Mouse (Mus musculus) stomach, postnatal 0 days (tissue): ENCODE data around the gene Col6a5. TPM values are rescaled to one million over a fixed set of nuclear protein-coding genes. Genes with fewer than 3 reads are reported as not detected.

ENCODE experiments used
- ATAC-seq: fragments of 200-750 bp; cut with Nextera tagmentation; 2 replicates; pipeline ENCODE4 v1.8.0; 2017; ENCODE audit not compliant: low FRiP score, low TSS enrichment
- DNase-seq: peaks from one replicate; pipeline ENCODE4 v3.0.0-alpha.2; 2016; ENCODE audit warnings: low spot score
- H3K27ac ChIP-seq: fragments of 300-500 bp; sonication (generic); replicated peaks from 2 replicates; pipeline ENCODE4 v1.5.1; 2014; ENCODE audit warnings: mild to moderate bottlenecking, control low read depth
- H3K27me3 ChIP-seq: fragments of 300-500 bp; sonication (generic); 2 replicates; pipeline ENCODE4 v1.6.1; 2014; ENCODE audit warnings: low read length; ENCODE audit not compliant: control insufficient read depth, insufficient read depth
- H3K36me3 ChIP-seq: fragments of 300-500 bp; sonication (generic); 2 replicates; pipeline ENCODE4 v1.6.1; 2014; ENCODE audit warnings: low read length, mixed read lengths; ENCODE audit not compliant: control insufficient read depth, insufficient read depth
- H3K4me1 ChIP-seq: fragments of 300-500 bp; sonication (generic); replicated peaks from 2 replicates; pipeline ENCODE4 v1.6.1; 2014; ENCODE audit warnings: antibody characterized with exemption; ENCODE audit not compliant: control insufficient read depth, insufficient read depth
- H3K4me2 ChIP-seq: fragments of 300-500 bp; sonication (generic); replicated peaks from 2 replicates; pipeline ENCODE4 v1.6.1; 2014; ENCODE audit warnings: low read depth, mild to moderate bottlenecking, control low read depth, moderate library complexity
- H3K4me3 ChIP-seq: fragments of 300-500 bp; sonication (generic); 2 replicates; pipeline ENCODE4 v1.5.1; 2014; ENCODE audit warnings: low read depth, low read length, control low read depth
- H3K9ac ChIP-seq: fragments of 300-500 bp; sonication (generic); 2 replicates; pipeline ENCODE4 v1.6.1; 2014; ENCODE audit warnings: mild to moderate bottlenecking, low read length, control low read depth, mixed read lengths
- H3K9me3 ChIP-seq: fragments of 300-500 bp; sonication (generic); 2 replicates; pipeline ENCODE4 v1.6.1; 2016; ENCODE audit warnings: low read length; ENCODE audit not compliant: control insufficient read depth
- CTCF ChIP-seq: IDR thresholded peaks from 2 replicates; pipeline ENCODE4 v1.5.1; 2016; ENCODE audit warnings: antibody characterized with exemption, low read depth, mild to moderate bottlenecking, moderate library complexity
- EP300 ChIP-seq: optimal IDR thresholded peaks from 2 replicates; pipeline ENCODE3; 2016; ENCODE audit warnings: antibody characterized with exemption
- WGBS: fragments of 180-500 bp; shearing (Covaris S2); extraction: QIAGEN DNeasy Blood & Tissue Kit; methylation state at CpG from one replicate; pipeline ENCODE4 v1.1.7; 2014; 5-methylcytosine and 5-hydroxymethylcytosine counted together
- polyA plus RNA-seq: library from polyadenylated mRNA; unstranded; fragments of >200 nt; fragmentation: Nextera tagmentation; extraction: Ambion mirVana; gene quantifications from 2 replicates; pipeline ENCODE4 v1.2.1, GENCODE M21; 2015

Col6a5 gene
- polyA plus RNA-seq, 1 experiment from 2014 or later, result 2.9 TPM

DNA sequence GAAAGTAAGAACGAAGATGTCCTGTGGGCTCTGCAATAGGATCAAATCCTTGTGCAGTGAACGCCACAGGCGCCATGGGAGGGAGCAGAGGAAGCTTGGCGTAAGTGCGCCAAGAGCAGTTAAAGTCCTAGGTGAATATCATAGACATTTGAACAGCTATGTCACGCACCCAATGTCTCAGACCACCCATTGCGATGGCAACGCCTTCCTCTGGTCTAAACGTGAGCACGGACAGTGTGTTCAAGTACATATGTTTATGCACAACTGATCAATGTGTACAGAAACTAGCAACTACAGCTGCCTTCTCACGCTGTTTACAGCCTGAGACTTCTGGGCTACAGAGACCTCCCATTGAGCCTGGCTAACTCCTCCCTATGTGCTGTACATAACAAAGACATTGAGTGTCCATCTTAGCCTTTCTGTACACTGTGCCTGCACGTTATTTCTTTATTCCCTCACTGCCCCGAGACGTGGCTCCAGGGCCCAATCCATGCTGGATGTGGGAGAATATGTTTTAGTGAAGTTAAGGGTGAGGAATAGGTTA is 11.0 kb upstream of the Col6a5 start:
- ATAC-seq, result peak; percentile 42; the same call in 1 of the 2 replicates

DNA sequence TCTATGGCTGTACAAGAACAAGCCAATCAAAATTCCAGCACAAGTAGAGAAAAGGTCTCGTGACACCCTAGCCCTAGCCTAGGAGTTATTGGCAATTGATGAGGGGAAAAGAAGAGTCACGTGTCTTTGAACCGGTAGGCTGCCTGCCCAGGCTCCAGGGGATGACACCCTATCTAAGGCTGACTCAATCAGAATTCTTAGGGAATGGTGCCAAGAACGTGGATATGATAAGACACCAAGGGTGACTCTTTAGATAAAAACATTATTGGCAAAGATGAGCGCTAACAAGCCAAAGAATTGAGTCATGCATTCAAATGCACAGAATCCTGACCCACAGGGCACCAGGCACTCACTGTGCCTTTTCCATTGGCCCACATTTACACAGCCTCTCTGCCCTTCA is 10.5 kb upstream of the Col6a5 start:
- no peak for TF ChIP-seq EP300
- TF ChIP-seq CTCF, result no peak
- ATAC-seq, result no peak
- H3K9me3 ChIP-seq, result no peaks in the 10 kb centered on the region
- DNase-seq, result no peak
- H3K4me3 ChIP-seq, result no peak overlapping the region
- H3K4me2 ChIP-seq, result no peak overlapping the region
- H3K9ac ChIP-seq, result no peak overlapping the region
- peak overlapping the region; percentile 49 for H3K27ac ChIP-seq
- no peaks in the 10 kb centered on the region for H3K36me3 ChIP-seq
- H3K27me3 ChIP-seq, result no peaks in the 10 kb centered on the region
- H3K4me1 ChIP-seq, result no peaks in the 10 kb centered on the region
- WGBS, result 75% methylated on average over 5 of the region's 5 CpGs

More for the DNA sequence above, 11.0 kb upstream of the Col6a5 start:
- no peaks in the 10 kb centered on the region for H3K4me1 ChIP-seq
- H3K9me3 ChIP-seq, result no peaks in the 10 kb centered on the region
- H3K36me3 ChIP-seq, result no peaks in the 10 kb centered on the region
- no peak overlapping the region for H3K4me3 ChIP-seq
- no peak overlapping the region for H3K4me2 ChIP-seq
- H3K9ac ChIP-seq, result no peak overlapping the region
- no peaks in the 10 kb centered on the region for H3K27me3 ChIP-seq
- TF ChIP-seq CTCF, result no peak
- TF ChIP-seq EP300, result no peak
- no peak for DNase-seq
- WGBS, result 75% methylated on average over 14 of the region's 14 CpGs
- peak overlapping the region; percentile 49 for H3K27ac ChIP-seq

GRCm38 (mm10) chr9:105967976-105968375 is 7.5 kb upstream of the Col6a5 start:
- Histone ChIP-seq H3K9ac (no peak overlapping the region), H3K4me3 (no peak overlapping the region), H3K36me3 (no peaks in the 10 kb centered on the region), H3K9me3 (no peaks in the 10 kb centered on the region), H3K27ac (no peak overlapping the region), H3K4me1 (no peaks in the 10 kb centered on the region), H3K27me3 (no peaks in the 10 kb centered on the region), H3K4me2 (no peak overlapping the region)
- DNase-seq (no peak), ATAC-seq (no peak)
- TF ChIP-seq EP300, result no peak
- no peak for TF ChIP-seq CTCF
- 82% methylated on average over 5 of the region's 5 CpGs for WGBS

DNA sequence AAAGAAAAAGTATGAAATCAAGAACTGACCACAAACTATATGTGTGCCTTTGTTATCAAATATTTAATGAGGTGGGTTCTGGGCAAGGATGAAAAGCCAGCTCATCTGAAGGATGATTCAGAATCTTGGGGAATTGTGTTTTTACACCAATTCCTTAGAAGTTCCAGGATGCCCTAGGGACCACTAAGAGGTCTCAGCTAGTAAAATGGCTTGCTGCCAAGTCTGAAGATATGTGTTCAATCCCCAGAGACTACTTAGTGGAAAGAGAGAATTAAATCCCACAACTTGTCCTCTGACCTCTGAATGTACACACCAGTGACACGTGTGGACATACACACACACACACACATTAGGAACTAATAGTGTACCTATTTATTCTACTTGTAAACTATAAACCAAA is 1.3 kb downstream of the Col6a5 start:
- 50% methylated on average over 1 of the region's 1 CpGs for WGBS
- H3K27ac ChIP-seq, result no peak overlapping the region
- no peaks in the 10 kb centered on the region for H3K9me3 ChIP-seq
- TF ChIP-seq CTCF (no peak), EP300 (no peak)
- no peak overlapping the region for H3K4me3 ChIP-seq
- H3K4me2 ChIP-seq, result no peak overlapping the region
- H3K27me3 ChIP-seq, result no peaks in the 10 kb centered on the region
- DNase-seq (no peak), ATAC-seq (no peak)
- no peaks in the 10 kb centered on the region for H3K36me3 ChIP-seq
- no peak overlapping the region for H3K9ac ChIP-seq
- peaks cover 2% of the 10 kb centered on the region; the same call in 1 of the 2 replicates for H3K4me1 ChIP-seq

DNA sequence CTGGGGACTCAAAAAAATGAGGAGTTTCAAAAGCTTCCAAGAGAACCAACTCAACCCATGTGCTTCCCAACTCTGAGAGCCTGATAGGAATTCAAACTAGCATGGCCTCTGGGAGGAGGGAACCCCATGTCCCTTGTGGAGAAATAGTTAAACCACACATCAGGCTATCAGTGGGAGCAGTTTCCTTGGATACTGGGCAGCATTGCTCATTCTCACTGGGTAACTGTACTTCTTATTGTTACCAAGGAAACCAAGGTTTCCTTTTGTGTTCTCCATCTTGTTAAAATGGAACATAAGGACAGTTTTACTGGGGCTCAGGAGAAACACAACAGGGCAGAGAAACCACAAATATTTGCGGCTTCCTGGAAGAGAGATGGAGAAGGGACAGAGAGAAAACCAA is 10.7 kb downstream of the Col6a5 start:
- H3K4me1 ChIP-seq, result no peaks in the 10 kb centered on the region
- H3K9ac ChIP-seq, result no peak overlapping the region
- WGBS, result 95% methylated on average over 1 of the region's 1 CpGs

DNA sequence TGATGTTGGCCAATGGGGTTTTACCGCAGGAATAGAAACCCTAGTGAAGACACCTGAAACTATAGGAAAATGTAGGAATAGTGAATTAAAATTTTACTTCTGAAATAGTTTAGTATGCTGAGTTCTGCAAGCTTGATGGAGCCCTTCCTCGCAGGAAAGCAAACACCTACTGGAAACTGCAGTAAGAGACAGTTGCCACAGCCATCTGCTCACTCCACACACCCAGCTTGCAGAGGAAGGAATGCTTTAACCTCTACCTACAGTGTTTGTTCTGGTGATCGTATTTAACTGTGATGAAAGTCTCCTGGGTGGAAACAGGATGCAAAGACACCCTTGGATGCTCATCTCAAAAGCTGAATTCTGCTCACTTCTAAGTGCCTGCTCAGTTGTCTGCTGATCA is 12.9 kb downstream of the Col6a5 start:
- no peak for TF ChIP-seq CTCF
- TF ChIP-seq EP300, result no peak
- Histone ChIP-seq H3K9me3 (no peaks in the 10 kb centered on the region), H3K4me3 (no peak overlapping the region)

More for the DNA sequence above, 10.7 kb downstream of the Col6a5 start:
- H3K4me2 ChIP-seq, result no peak overlapping the region
- ATAC-seq, result no peak
- no peak overlapping the region for H3K27ac ChIP-seq
- no peaks in the 10 kb centered on the region for H3K9me3 ChIP-seq
- TF ChIP-seq EP300 (no peak), CTCF (no peak)
- DNase-seq, result no peak
- no peaks in the 10 kb centered on the region for H3K36me3 ChIP-seq
- H3K27me3 ChIP-seq, result no peaks in the 10 kb centered on the region
- no peak overlapping the region for H3K4me3 ChIP-seq

More for the DNA sequence above, 12.9 kb downstream of the Col6a5 start:
- H3K9ac ChIP-seq, result no peak overlapping the region
- no peak for DNase-seq
- H3K27me3 ChIP-seq, result no peaks in the 10 kb centered on the region
- H3K4me1 ChIP-seq, result no peaks in the 10 kb centered on the region
- WGBS, result 60% methylated on average over 3 of the region's 3 CpGs
- no peak overlapping the region for H3K27ac ChIP-seq
- H3K36me3 ChIP-seq, result no peaks in the 10 kb centered on the region
- ATAC-seq, result no peak
- no peak overlapping the region for H3K4me2 ChIP-seq
